Mouse (Mus musculus) olfactory bulb, adult 2 months (tissue): ENCODE data around the gene Tcf3.

Experiments used
- CTCF ChIP-seq: fragments of 200-500 bp; IDR thresholded peaks from 2 replicates; pipeline ENCODE4 v1.5.1; 2012; ENCODE audit warnings: low read depth, mild to moderate bottlenecking, low read length, moderate library complexity; ENCODE audit not compliant: insufficient read depth
- POLR2A ChIP-seq: fragments of 200-500 bp; IDR thresholded peaks from 2 replicates; pipeline ENCODE4 v1.6.1; 2012; ENCODE audit warnings: mild to moderate bottlenecking, low read depth, low read length, moderate library complexity; ENCODE audit not compliant: insufficient read depth

DNA sequence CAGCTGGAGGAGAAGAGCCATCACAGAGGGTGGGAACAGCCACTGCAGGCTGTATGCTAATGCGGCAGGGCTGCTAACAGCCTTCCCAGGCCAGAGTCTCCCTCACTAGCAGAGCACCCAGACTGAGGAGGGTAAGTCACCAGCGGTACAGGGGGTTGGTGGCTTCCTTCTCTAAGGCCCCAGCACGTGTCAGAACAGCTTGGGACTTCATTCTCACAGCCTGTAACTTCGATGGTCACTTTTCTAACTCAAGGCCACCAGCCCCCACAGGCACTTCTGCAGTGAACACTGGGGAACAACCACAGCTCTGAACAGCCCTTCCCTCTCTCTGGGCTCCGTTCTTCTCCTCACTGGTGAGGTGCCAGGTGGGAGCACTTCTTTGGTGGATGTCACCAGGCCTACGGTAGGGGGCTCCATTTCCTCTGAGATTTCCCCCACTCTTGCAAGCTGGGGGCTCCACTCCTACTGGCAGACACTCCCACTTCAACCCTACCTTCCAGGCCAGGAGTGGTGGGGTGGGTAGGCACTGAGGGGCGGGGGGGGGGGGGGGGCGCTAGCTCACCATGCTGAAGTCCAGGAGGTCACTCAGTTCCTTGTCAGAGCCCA lies 3.0 kb downstream of the Tcf3 start:
- TF ChIP-seq CTCF (no peak), POLR2A (no peak)
